Comparison of ENCODE assay signal across 8 mouse cellular contexts in the genomic region with DNA sequence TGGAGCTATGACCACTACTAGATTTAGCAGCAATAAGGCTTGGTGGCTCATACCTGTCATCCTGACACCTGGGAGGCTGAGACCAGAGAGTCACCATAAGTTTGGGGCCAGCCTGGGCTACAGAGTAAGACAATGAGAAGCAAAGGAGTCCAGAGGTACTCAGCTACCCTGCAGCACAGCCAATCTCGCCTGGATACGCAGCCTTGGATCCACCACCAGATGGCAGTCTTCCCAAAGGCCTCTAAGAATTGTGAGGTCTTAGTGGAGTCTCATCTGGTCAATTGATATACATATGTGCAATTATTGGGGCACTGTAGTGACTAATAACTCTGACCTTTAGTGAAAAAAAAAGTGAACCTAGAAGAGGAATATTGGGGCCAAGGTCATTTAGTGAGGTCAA. TPM values are rescaled to one million over a fixed set of nuclear protein-coding genes. Genes with fewer than 3 reads are reported as not detected.
DNase-seq lines count a peak whose midpoint lies in the region.

No protein-coding gene starts in this region.

- peak; percentile 40 to 83 for DNase-seq in adrenal gland, adult (ENCODE audit: inconsistent age in 2 of 2, low spot score in 1 of 2)
- no peak for DNase-seq in adrenal gland, postnatal 4 days (ENCODE audit: low spot score in 2 of 2)
- peak; percentile 35 for DNase-seq in MEL-GATA-1-ER (ENCODE audit: extremely low read depth, low read depth)
- DNase-seq in cerebellum, postnatal 10 days = peak; percentile 85 to 90
- peak; percentile 54 for DNase-seq in gastrocnemius, postnatal 14 days
- DNase-seq in kidney, adult 9 months = peak; percentile 67
- DNase-seq in lung, postnatal 14 days = peak; percentile 73
- peak; percentile 58 to 63 for DNase-seq in right cerebral cortex, adult 2 months (ENCODE audit: low spot score in 2 of 2)

- intact Hi-C loops in gastrocnemius, postnatal 14 days (cut with DNase I; ENCODE audit: low total_unique reads) = loop anchor here (10.0 kb wide), 1 partner anchor 65 kb away; no protein-coding TSS in a partner anchor

RNA-seq across cellular contexts. Expression of a gene that starts 58.9 kb away (rescaled TPM):
- total RNA-seq in adrenal gland, postnatal 4 days (2021) = 10 to 100 TPM in 1 of 2 experiments, 1 to 10 TPM in 1; 8.7 to 10.9 TPM
- total RNA-seq in gastrocnemius, postnatal 14 days (2021) = under 1 TPM; 0.53 to 0.69 TPM

Comparison
In these comparisons a context has a peak if more than half of its experiments do, and no peak if none do; other contexts are left out.
1. DNase-seq: peak in adrenal gland, adult (2 of 2), MEL-GATA-1-ER (single experiment), cerebellum, postnatal 10 days (2 of 2), gastrocnemius, postnatal 14 days (single experiment), kidney, adult 9 months (single experiment), lung, postnatal 14 days (single experiment) and right cerebral cortex, adult 2 months (2 of 2); none in adrenal gland, postnatal 4 days (0 of 2).
2. RNA of a gene that starts 58.9 kb away (total RNA-seq): 8.7 to 10.9 TPM in adrenal gland, postnatal 4 days; 0.53 to 0.69 TPM in gastrocnemius, postnatal 14 days; every median in the first group is over 4 times any median in the second.